Mouse (Mus musculus) NIH3T3 (cell line): ENCODE data around the gene Slc24a1.

ENCODE experiments used
- DNase-seq: peaks from one replicate; pipeline ENCODE4 v3.0.0-alpha.2; 2012; ENCODE audit warnings: low read depth

The Slc24a1 gene

GRCm38 (mm10) chr9:64937491-64937890 is 13.9 kb downstream of the Slc24a1 start:
- DNase-seq, result no peak

GRCm38 (mm10) chr9:64936508-64936907 is 14.9 kb downstream of the Slc24a1 start:
- DNase-seq, result peak; percentile 83

GRCm38 (mm10) chr9:64934015-64934754 is 17.2 kb downstream of the Slc24a1 start:
- DNase-seq, result no peak

GRCm38 (mm10) chr9:64931751-64932610 is 19.4 kb downstream of the Slc24a1 start:
- no peak for DNase-seq

GRCm38 (mm10) chr9:64930256-64930655 is 21.2 kb downstream of the Slc24a1 start:
- DNase-seq, result no peak

GRCm38 (mm10) chr9:64926201-64926991 is 25.0 kb downstream of the Slc24a1 start:
- peak; percentile 97 for DNase-seq

- DNase-seq, result peak; percentile 63
Observed at GRCm38 (mm10) chr9:64925771-64926170, 25.6 kb downstream of the Slc24a1 start.

GRCm38 (mm10) chr9:64918560-64918959 is 32.8 kb downstream of the Slc24a1 start:
- no peak for DNase-seq

- no peak for DNase-seq
Observed at GRCm38 (mm10) chr9:64914629-64915028, 36.8 kb downstream of the Slc24a1 start.

- DNase-seq, result no peak
Observed at GRCm38 (mm10) chr9:64913973-64914372, 37.4 kb downstream of the Slc24a1 start.

- DNase-seq, result no peak
Observed at GRCm38 (mm10) chr9:64913406-64913805, 38.0 kb downstream of the Slc24a1 start.

- no peak for DNase-seq
Observed at GRCm38 (mm10) chr9:64907441-64907840, 44.0 kb downstream of the Slc24a1 start.

- DNase-seq, result no peak
Observed at GRCm38 (mm10) chr9:64904917-64905640, 46.3 kb downstream of the Slc24a1 start.

- peak; percentile 90 for DNase-seq
Observed at GRCm38 (mm10) chr9:64903386-64903785, 48.0 kb downstream of the Slc24a1 start.

- DNase-seq, result no peak
Observed at GRCm38 (mm10) chr9:64902866-64903265, 48.5 kb downstream of the Slc24a1 start.

GRCm38 (mm10) chr9:64896605-64897004 is 54.8 kb downstream of the Slc24a1 start:
- no peak for DNase-seq

GRCm38 (mm10) chr9:64886008-64886407 is 65.4 kb downstream of the Slc24a1 start:
- DNase-seq, result no peak
